Mouse (Mus musculus) CH12.LX (cell line): ENCODE data around the gene Gm20388. TPM values are rescaled to one million over a fixed set of nuclear protein-coding genes. Genes with fewer than 3 reads are reported as not detected.

ENCODE experiments used
- DNase-seq: peaks from one replicate; pipeline ENCODE4 v3.0.0-alpha.2; 2013; ENCODE audit errors: extremely low read depth
- H3K27ac ChIP-seq: 2 replicates; pipeline ENCODE4 v1.5.1; 2012; ENCODE audit warnings: low read depth, mild to moderate bottlenecking, control low read depth, moderate library complexity; ENCODE audit not compliant: insufficient read depth
- H3K27me3 ChIP-seq: replicated peaks from 2 replicates; pipeline ENCODE3; 2012; ENCODE audit warnings: inconsistent platforms
- H3K36me3 ChIP-seq, 2 experiments: replicated peaks in 1 of 2; 2 replicates each; pipeline versions ENCODE3 to v1.6.1; 2012; ENCODE audit warnings: inconsistent platforms in 1 of 2, low read length in 1 of 2, mild to moderate bottlenecking in 1 of 2, mixed read lengths in 1 of 2, moderate library complexity in 1 of 2; ENCODE audit not compliant: control insufficient read depth in 1 of 2, insufficient read depth in 1 of 2
- H3K4me1 ChIP-seq, 2 experiments: 2 replicates each; pipeline ENCODE4 v1.6.1; 2012; ENCODE audit warnings: inconsistent platforms in 1 of 2, moderate library complexity in 1 of 2; ENCODE audit not compliant: insufficient read depth in 2 of 2, control insufficient read depth in 1 of 2
- H3K4me2 ChIP-seq: 2 replicates; pipeline ENCODE4 v1.6.1; 2012; ENCODE audit warnings: low read depth, mild to moderate bottlenecking, control low read depth; ENCODE audit not compliant: poor library complexity, insufficient read depth, severe bottlenecking
- H3K4me3 ChIP-seq, 3 experiments: fragments of 150-350 bp in 1 of 3; sonication (generic) in 1 of 3; replicated peaks in 1 of 3; 2 replicates each; pipeline versions ENCODE3 to v1.5.1; 2011 to 2012; ENCODE audit warnings: low read depth in 2 of 3, low read length in 2 of 3, mild to moderate bottlenecking in 2 of 3, moderate library complexity in 2 of 3, control low read depth in 1 of 3, improper control_type of control experiment in 1 of 3, inconsistent platforms in 1 of 3, mixed read lengths in 1 of 3; ENCODE audit not compliant: poor library complexity in 1 of 3
- H3K79me2 ChIP-seq: replicated peaks from 2 replicates; pipeline ENCODE4 v1.6.1; 2012; ENCODE audit warnings: mild to moderate bottlenecking, moderate library complexity; ENCODE audit not compliant: control insufficient read depth, poor library complexity, insufficient read depth, severe bottlenecking; ENCODE audit errors: extremely low read depth
- H3K9ac ChIP-seq: 2 replicates; pipeline ENCODE4 v1.6.1; 2012; ENCODE audit warnings: low read depth, mild to moderate bottlenecking, control low read depth, moderate library complexity; ENCODE audit not compliant: insufficient read depth
- H3K9me3 ChIP-seq: replicated peaks from 2 replicates; pipeline ENCODE3; 2012; ENCODE audit warnings: low read length, inconsistent platforms, mixed read lengths
- BHLHE40 ChIP-seq: IDR thresholded peaks from 2 replicates; pipeline ENCODE4 v1.6.1; 2011; ENCODE audit warnings: mild to moderate bottlenecking, low read depth, low read length, improper control_type of control experiment
- CHD2 ChIP-seq: IDR thresholded peaks from 2 replicates; pipeline ENCODE4 v1.6.1; 2011; ENCODE audit warnings: low read length, improper control_type of control experiment
- CTCF ChIP-seq, 2 experiments: IDR thresholded peaks in 1 of 2; conservative IDR thresholded peaks in 1 of 2; 2 replicates each; pipeline ENCODE4 v1.5.1; 2011 to 2012; ENCODE audit warnings: low read depth in 2 of 2, low read length in 2 of 2, improper control_type of control experiment in 1 of 2, inconsistent platforms in 1 of 2, mild to moderate bottlenecking in 1 of 2, moderate library complexity in 1 of 2
- ELF1 ChIP-seq: IDR thresholded peaks from 2 replicates; pipeline ENCODE4 v1.6.1; 2014; ENCODE audit warnings: low read depth, mild to moderate bottlenecking, inconsistent platforms, low read length, improper control_type of control experiment
- EP300 ChIP-seq: IDR thresholded peaks from 2 replicates; pipeline ENCODE4 v1.6.1; 2011; ENCODE audit warnings: low read length, improper control_type of control experiment
- ETS1 ChIP-seq: conservative IDR thresholded peaks from 2 replicates; pipeline ENCODE4 v1.6.1; 2012; ENCODE audit warnings: low read depth, mild to moderate bottlenecking, inconsistent platforms, low read length, improper control_type of control experiment, moderate library complexity
- JUN ChIP-seq: IDR thresholded peaks from 2 replicates; pipeline ENCODE4 v1.6.1; 2011; ENCODE audit warnings: low read depth, mild to moderate bottlenecking, low read length, improper control_type of control experiment, moderate library complexity; ENCODE audit not compliant: insufficient read depth
- MAFK ChIP-seq: IDR thresholded peaks from 2 replicates; pipeline ENCODE4 v1.6.1; 2011; ENCODE audit warnings: low read length, improper control_type of control experiment; ENCODE audit not compliant: insufficient replicate concordance
- MXI1 ChIP-seq: IDR thresholded peaks from 2 replicates; pipeline ENCODE4 v1.6.1; 2011; ENCODE audit warnings: mild to moderate bottlenecking, low read depth, low read length, improper control_type of control experiment
- MYC ChIP-seq: IDR thresholded peaks from 2 replicates; pipeline ENCODE4 v1.6.1; 2011; ENCODE audit warnings: low read depth, mild to moderate bottlenecking, improper control_type of control experiment, low read length
- NELFE ChIP-seq: IDR thresholded peaks from 2 replicates; pipeline ENCODE4 v1.6.1; 2011; ENCODE audit warnings: low read depth, low read length, improper control_type of control experiment
- NRF1 ChIP-seq: IDR thresholded peaks from 2 replicates; pipeline ENCODE4 v1.6.1; 2014; ENCODE audit warnings: low read depth, mild to moderate bottlenecking, inconsistent platforms, low read length, improper control_type of control experiment, moderate library complexity
- PAX5 ChIP-seq: IDR thresholded peaks from 2 replicates; pipeline ENCODE4 v1.6.1; 2012; ENCODE audit warnings: low read length, inconsistent platforms, mixed read lengths
- RAD21 ChIP-seq: IDR thresholded peaks from 2 replicates; pipeline ENCODE4 v1.6.1; 2011; ENCODE audit warnings: low read depth, mild to moderate bottlenecking, low read length, improper control_type of control experiment, moderate library complexity
- RCOR1 ChIP-seq: conservative IDR thresholded peaks from 2 replicates; pipeline ENCODE4 v1.6.1; 2012; ENCODE audit warnings: low read depth, mild to moderate bottlenecking, inconsistent platforms, low read length, improper control_type of control experiment
- SIN3A ChIP-seq: IDR thresholded peaks from 2 replicates; pipeline ENCODE4 v1.6.1; 2012; ENCODE audit warnings: low read length, improper control_type of control experiment, inconsistent platforms
- TBP ChIP-seq: conservative IDR thresholded peaks from 2 replicates; pipeline ENCODE4 v1.6.1; 2011; ENCODE audit warnings: low read depth, low read length, improper control_type of control experiment
- UBTF ChIP-seq: IDR thresholded peaks from 2 replicates; pipeline ENCODE4 v1.6.1; 2012; ENCODE audit warnings: low read depth, mild to moderate bottlenecking, inconsistent platforms, low read length, improper control_type of control experiment, moderate library complexity
- USF1 ChIP-seq: IDR thresholded peaks from 2 replicates; pipeline ENCODE4 v1.6.1; 2014; ENCODE audit warnings: low read depth, mild to moderate bottlenecking, inconsistent platforms, low read length, improper control_type of control experiment
- ZKSCAN1 ChIP-seq: IDR thresholded peaks from 2 replicates; pipeline ENCODE4 v1.6.1; 2012; ENCODE audit warnings: low read depth, inconsistent platforms, low read length, improper control_type of control experiment, borderline replicate concordance
- ZMIZ1 ChIP-seq: IDR thresholded peaks from 2 replicates; pipeline ENCODE4 v1.6.1; 2012; ENCODE audit warnings: low read depth, mild to moderate bottlenecking, inconsistent platforms, low read length, improper control_type of control experiment
- ZNF384 ChIP-seq: IDR thresholded peaks from 2 replicates; pipeline ENCODE4 v1.6.1; 2012; ENCODE audit warnings: low read depth, low read length, improper control_type of control experiment, inconsistent platforms
- dilution Hi-C: fragments of 300-500 bp; cut with MboI; formaldehyde crosslinking; loops from 2 replicates; pipeline ENCODE4 v1.14.3; 2020; ENCODE audit warnings: low sequenced_read_pairs; ENCODE audit not compliant: extremely low pct_unique_long_range_greater_than_20kb, extremely low pct_ligation_motif_present
- in situ Hi-C: fragments of 300-500 bp; cut with MboI; formaldehyde crosslinking; loops from 3 replicates; pipeline ENCODE4 v1.14.3; 2019; ENCODE audit warnings: low sequenced_read_pairs, low pct_ligation_motif_present, low pct_unique_long_range_greater_than_20kb, mixed read lengths
- polyA plus RNA-seq: library from polyadenylated mRNA; unstranded; fragments of >175 nt; gene quantifications from 2 replicates; pipeline ENCODE4 v1.2.1, GENCODE M21; 2012; ENCODE audit warnings: low read depth; ENCODE audit not compliant: insufficient read length
- total RNA-seq, 2 experiments: library from RNA; depleted of rRNA; stranded (reverse); fragments of 300-350 nt in 1 of 2; fragments of >200 nt in 1 of 2; gene quantifications; 2 replicates each; pipeline ENCODE4 v1.2.3; 2012 to 2014

The Gm20388 gene
- total and polyA plus RNA-seq, 3 experiments, result 14.8 to 26.3 (median 22.2) TPM

- no peaks in the 10 kb centered on the region for H3K27me3 ChIP-seq
- DNase-seq, result no peak
- H3K4me1 ChIP-seq, result peaks cover 9 to 17% of the 10 kb centered on the region in 2 experiments; a peak in 3 of 4 replicates
- no peak overlapping the region for H3K4me2 ChIP-seq
- H3K9me3 ChIP-seq, result no peaks in the 10 kb centered on the region
- no peak overlapping the region for H3K27ac ChIP-seq
- in situ Hi-C loops, result no loop called here
- peaks cover 41 to 90% of the 10 kb centered on the region in 2 experiments for H3K36me3 ChIP-seq
- H3K4me3 ChIP-seq, result no peak overlapping the region
- H3K79me2 ChIP-seq, result no peaks in the 10 kb centered on the region
- TF ChIP-seq ZKSCAN1, result no peak
- no peak for TF ChIP-seq EP300
- no peak for TF ChIP-seq ZMIZ1
- no peak for TF ChIP-seq USF1
- no peak for TF ChIP-seq MXI1
- no peak for TF ChIP-seq RCOR1
- TF ChIP-seq ELF1, result no peak
- no peak for TF ChIP-seq BHLHE40
- TF ChIP-seq ETS1, result no peak
- no peak for TF ChIP-seq NRF1
- no peak for TF ChIP-seq CTCF (conservative IDR thresholded peaks at IDR 0.05 in 1 of 2, IDR thresholded peaks at IDR 0.05 in 1 of 2; ENCODE audit: low read depth in 2 of 2, low read length in 2 of 2)
- no peak for TF ChIP-seq JUN
- TF ChIP-seq SIN3A, result no peak
- TF ChIP-seq CHD2, result no peak
- TF ChIP-seq RAD21, result no peak
- TF ChIP-seq MAFK, result no peak
- no peak for TF ChIP-seq TBP
- dilution Hi-C loops, result no loop called here
- no peak overlapping the region for H3K9ac ChIP-seq
Measured at GRCm38 (mm10) chr8:123290679-123291078, 3380.0 kb downstream of the Gm20388 start.

GRCm38 (mm10) chr8:123291716-123292115 is 3381.1 kb downstream of the Gm20388 start:
- dilution Hi-C loops (no loop called here), in situ Hi-C loops (no loop called here)
- Histone ChIP-seq H3K4me3 (no peak overlapping the region), H3K27me3 (no peaks in the 10 kb centered on the region), H3K4me1 (peaks cover 9 to 17% of the 10 kb centered on the region in 2 experiments; a peak in 3 of 4 replicates), H3K36me3 (peaks cover 48 to 90% of the 10 kb centered on the region in 2 experiments), H3K79me2 (no peaks in the 10 kb centered on the region), H3K27ac (no peak overlapping the region), H3K9me3 (no peaks in the 10 kb centered on the region), H3K9ac (no peak overlapping the region), H3K4me2 (no peak overlapping the region)
- TF ChIP-seq ZNF384, result no peak
- TF ChIP-seq PAX5, result no peak
- no peak for TF ChIP-seq CHD2
- no peak for TF ChIP-seq MAFK
- TF ChIP-seq MXI1, result no peak
- no peak for TF ChIP-seq NELFE
- TF ChIP-seq UBTF, result no peak
- no peak for TF ChIP-seq MYC
- no peak for TF ChIP-seq CTCF (conservative IDR thresholded peaks at IDR 0.05 in 1 of 2, IDR thresholded peaks at IDR 0.05 in 1 of 2; ENCODE audit: low read depth in 2 of 2, low read length in 2 of 2)
- no peak for DNase-seq
